Mouse (Mus musculus) lung, adult 18-20 months (tissue): ENCODE data around the gene Spaca4.

Experiments
- DNase-seq, 2 experiments: peaks; one replicate each; pipeline ENCODE4 v3.0.0; 2022; ENCODE audit warnings: mixed read lengths in 2 of 2

The Spaca4 gene

DNA sequence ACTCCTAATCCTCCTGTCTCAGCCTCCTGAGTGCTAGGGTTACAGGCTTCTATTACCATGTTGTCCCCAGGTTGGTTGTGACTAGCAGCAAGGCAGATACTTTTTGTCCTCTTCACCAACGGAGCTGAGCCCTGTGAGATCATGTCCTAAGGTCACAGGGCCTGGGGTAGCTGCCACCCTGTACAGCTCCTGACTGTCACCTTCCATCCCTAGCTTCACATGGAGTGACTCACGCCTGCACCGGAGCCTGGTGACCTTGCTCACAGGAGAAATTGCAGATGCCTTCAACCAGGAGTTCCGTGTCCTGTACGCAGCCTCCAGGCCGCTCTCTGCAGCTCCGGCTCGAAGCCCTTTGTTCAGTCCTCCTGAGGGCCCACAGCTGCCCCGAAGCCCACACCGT lies 806 bp upstream of the Spaca4 start:
- no peak for DNase-seq

- DNase-seq = no peak
These were observed 462 bp downstream of the Spaca4 start for GRCm38 (mm10) chr7:45725151-45725550.

- DNase-seq = no peak
These were observed 1.8 kb downstream of the Spaca4 start for GRCm38 (mm10) chr7:45723781-45724180.

DNA sequence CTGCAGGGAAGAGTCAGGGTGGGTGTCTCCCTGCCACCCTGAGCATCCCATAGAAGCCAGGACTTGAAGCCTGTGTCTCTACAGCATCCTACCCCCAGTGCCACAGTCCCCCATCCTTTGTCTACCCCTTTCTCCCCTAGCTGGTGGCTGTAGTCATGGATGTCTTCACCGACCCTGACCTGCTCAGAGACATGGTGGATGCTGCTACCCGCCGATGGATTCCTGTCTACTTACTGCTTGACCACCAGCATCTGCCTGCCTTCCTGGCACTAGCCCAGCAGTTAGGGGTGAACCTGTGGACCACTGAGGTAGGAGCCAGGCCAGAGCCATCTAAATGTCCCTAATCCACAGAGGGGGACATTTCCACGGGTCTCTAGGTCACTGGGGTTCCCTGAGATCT lies 2.3 kb downstream of the Spaca4 start:
- no peak for DNase-seq

DNA sequence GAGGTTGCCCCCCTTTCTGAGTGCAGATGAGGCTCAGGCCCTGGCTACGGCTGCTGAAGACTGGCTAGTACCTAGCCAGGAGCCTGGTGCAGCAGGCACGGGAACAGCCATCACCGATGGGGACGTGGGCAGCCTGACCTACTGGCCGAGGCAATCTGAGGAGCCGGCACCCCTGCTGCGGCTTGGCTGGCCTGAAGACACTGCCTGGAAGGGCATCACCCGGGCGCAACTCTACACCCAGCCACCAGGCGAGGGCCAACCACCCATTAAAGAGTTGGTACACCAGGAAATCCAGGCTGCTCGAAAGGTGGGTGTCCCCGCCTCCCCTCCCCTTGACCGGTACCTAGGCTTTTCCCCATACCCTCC lies 3.3 kb downstream of the Spaca4 start:
- no peak for DNase-seq

- DNase-seq = no peak
These were observed 3.8 kb downstream of the Spaca4 start for GRCm38 (mm10) chr7:45721642-45722347.

GRCm38 (mm10) chr7:45721234-45721571 lies 4.4 kb downstream of the Spaca4 start:
- no peak for DNase-seq

DNA sequence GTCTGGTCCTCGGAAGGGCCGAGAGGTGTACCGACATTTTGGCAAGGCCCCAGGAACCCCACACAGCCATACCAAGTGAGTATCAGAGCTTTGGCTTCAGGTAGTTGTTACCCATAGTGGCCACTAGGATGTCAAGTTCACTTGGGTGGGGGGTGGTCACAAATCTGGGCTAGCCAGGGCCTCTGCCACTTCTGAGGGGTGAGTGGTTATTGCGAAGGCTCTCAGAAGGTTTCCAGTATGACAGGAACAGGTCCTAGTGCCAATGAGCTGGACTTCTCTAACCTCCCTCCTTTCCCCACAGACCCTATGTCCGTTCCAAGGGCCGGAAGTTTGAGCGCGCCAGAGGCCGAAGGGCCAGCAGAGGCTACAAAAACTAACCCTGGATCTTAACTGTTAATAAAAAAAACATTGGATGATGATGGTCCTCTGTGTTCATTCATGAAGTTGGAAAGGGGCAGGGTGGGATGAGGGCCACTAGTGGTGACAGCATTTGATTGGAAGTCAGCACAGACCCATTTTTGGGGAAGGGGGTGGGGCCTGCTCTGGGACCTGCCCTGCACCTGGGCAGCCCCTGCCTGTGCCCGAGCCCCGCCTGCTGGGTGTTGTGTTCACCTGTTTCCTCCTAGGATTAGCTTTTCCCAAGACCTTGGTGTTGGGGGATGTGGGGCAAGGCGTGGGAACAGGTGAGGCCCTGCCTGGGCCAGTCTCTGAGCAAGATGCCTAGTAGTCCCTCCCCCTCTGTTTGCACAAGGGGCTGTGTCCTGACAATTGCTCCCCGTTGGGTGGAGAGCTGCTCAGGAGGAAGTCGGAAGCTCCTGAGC lies 5.0 kb downstream of the Spaca4 start, which contains the start of gene Fam83e:
Fam83e (plus strand) TSS at position 800 of the 821 bp plus-strand sequence.
- DNase-seq = peak; percentile 54 to 79

DNA sequence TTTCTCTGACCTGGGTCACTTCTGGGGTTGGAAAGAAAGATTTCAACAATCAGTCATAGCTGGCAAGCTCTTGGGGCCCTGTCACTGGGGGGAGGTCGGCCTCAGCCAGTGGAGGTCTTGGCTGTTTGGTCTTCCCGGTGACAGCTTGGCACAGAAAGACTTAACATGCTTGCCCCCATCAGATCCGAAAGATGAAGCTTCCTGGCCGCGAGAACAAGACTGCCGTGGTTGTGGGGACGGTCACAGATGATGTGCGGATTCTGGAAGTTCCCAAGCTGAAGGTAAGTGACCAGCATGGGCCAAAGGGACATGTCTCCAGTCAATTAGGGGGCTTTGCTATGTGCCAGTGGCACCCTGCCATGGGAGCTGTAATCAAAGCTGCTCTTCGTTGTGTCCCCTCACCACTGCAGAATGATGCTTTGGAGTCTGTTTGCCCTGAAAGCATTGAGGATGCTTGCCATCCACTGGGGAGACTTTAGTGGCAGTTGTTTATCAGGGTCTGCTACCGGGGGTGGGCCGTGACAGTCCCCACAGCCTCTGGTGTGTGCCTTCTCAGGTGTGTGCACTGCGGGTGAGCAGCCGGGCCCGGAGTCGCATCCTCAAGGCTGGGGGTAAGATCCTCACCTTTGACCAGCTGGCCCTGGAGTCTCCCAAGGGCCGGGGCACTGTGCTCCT lies 5.7 kb downstream of the Spaca4 start:
- no peak for DNase-seq

GRCm38 (mm10) chr7:45719180-45719579 lies 6.4 kb downstream of the Spaca4 start:
- no peak for DNase-seq

DNA sequence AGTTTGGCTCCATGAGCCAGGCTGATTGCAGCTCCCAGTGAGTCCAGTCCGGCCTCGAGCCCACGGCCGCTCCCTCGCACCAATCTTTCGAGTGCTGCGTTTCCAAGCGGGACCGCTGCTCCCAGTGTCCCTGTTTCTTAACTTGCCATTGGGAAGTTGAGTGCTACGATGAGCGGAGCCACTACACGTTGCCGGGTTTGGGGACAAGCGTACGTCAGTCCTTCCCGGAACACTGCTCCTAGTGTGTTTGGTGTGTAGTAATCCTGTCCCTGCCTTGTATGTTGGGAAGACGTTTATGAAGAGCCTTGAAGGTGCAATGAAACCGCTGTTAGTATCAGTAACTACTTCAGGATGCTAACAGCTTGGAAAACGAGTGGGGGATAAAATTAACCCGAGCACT lies 7.3 kb downstream of the Spaca4 start:
- no peak for DNase-seq

- DNase-seq = peak; percentile 98
These were observed 7.7 kb downstream of the Spaca4 start, which contains the start of gene Sphk2 for GRCm38 (mm10) chr7:45717918-45718297. Sphk2 (minus strand) TSS chr7:45718002.

DNA sequence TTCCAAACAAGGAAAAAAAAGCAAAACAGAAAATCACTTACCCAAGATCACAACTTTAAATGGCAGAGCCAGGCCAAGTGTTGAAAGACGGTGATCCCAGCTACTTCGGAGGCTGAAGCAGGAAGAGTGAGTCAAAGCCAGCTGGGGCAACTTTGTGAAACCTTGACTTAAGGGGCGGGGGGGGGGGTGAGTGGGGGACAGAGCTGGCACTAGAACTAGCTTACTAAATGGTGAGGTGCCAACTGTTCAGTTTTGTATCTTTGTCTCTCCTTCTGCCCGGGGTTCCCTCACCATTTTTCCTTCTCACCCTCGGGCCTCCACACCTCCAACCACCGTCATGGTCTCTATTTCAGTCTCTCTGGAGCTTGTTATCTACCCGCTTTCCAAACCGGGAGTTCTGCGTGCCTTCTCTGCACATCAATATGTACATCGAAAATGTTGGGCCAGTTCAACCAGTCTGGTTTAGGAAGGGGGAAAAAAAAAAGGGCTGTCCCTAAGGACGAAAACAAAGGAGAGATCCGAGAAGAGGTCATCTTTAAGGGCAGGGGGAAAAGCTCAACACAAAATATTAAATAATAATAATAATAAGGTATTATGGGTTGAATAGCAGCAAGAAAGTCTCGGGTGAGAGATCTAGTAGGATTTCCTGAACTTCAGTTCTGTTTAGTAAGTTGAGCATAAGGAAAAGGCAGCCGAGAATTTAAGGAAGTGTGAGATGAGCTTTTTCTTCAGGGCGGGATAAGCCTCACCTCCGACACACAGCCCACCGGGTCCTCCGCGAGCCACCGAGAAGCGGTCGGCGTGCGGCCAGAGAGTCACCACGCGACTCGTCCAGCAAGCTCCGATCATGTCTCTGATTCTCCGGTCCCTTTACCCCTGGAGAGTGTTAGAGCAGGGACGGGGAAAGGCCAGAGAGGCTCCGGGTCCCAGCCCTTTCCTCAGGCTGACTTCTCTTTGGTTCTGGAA lies 8.4 kb downstream of the Spaca4 start:
- no peak for DNase-seq

DNA sequence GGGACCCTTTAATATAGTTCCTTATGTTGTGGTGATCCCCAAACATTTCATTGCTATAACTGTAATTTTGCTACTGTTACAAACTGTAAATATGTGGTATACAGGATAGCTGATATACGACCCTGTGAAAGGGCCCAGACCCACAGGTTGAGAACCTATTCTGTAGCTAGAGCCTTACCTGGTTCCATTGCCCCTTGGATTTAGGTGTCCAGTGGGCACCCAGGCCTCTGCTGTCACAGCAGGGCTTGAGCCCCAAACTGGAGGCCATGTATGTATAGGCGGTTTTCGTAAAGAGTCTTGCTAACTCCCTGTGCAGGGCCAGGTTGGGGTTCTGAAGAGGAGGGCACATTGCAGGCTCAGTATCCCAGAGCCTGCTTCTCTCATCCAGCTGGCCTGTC lies 9.2 kb downstream of the Spaca4 start:
- DNase-seq = no peak

- peak in 1 of 2 experiments; percentile 38 for DNase-seq
These were observed 9.7 kb downstream of the Spaca4 start for GRCm38 (mm10) chr7:45715741-45716459.

DNA sequence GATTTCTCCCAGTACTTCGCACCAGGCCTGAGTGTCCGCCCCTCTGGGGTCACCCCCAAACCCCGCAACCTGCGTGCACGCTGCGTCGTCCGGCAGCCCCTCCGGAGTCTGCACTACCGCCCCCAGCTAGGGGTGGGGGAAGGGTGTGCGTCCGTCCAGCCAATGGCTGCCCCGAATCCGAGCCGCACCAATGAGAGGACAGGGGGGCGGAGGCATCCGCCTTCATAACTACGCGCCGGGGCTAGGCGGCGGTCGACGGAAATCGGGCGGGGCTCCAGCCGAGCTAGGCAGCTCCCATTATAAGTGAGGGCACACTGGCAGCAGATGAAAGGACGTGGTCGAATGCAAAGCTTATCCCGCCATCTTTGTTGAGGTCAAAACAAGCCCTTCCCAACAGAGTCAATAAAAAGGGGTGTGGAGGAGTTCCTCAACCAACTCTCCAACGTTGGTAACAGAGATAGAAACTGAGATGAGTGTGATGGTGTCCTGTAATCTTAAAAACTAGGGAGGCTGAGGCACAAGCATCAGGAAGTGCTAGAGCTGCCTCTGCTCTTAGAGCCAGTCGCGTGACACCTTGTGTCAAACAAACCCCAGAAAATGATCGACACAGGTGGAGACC lies 10.4 kb downstream of the Spaca4 start, which contains the start of gene Rpl18:
Rpl18 (plus strand) TSS at position 368 of the 619 bp plus-strand sequence.
- peak; percentile 99 for DNase-seq

DNA sequence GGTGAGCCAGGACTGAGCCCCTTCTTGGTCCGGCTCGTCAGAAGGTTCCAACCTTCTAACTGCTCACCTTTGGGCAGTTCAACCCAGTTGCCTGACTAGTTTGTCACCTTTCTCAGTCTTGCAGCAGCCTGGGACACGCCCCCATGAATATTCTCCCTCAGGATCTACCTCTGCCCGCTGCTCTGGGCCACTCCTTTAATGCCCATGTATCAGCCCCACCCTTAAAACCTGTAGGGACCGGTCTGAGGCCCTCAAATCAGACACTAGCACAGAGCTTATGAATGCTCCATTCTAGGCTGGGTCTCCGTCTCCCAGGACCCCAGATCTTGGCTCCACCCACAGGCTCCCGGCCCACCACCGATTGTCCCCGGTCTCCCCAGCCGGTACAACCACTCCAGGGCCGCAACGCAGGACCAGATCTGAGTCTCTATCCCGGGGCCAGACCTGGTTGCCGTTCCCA lies 11.0 kb downstream of the Spaca4 start:
- peak; percentile 57 to 72 for DNase-seq

DNA sequence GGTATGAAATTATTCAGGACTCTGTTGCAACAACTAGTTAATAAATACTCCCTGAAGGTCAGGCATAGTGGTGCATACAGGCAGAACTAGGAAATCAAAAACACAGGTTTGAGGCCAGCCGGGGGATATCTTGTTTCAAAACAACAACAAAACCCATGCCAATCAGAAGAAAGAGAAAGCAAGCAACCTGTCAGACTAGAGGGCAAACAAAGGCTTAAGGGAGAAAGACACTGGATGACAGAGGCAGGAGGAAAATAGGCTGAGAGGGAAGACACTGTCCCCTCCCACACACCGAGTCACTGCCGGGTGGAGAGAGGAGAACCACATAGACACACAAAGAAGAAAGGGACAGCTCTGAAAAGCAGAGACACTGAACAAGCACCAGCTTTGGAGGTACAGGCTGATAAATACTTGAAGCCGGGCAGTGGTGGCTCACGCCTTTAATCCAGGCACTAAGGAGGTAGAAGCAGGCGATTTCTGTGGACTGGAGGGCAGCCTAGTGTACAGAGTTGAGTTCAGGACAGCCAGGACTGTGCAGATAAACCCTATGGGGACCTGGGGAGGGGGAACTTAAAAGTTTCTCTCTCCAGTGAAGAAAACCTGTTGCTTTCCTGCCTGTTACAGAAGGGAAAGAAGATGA lies 11.6 kb downstream of the Spaca4 start:
- no peak for DNase-seq

DNA sequence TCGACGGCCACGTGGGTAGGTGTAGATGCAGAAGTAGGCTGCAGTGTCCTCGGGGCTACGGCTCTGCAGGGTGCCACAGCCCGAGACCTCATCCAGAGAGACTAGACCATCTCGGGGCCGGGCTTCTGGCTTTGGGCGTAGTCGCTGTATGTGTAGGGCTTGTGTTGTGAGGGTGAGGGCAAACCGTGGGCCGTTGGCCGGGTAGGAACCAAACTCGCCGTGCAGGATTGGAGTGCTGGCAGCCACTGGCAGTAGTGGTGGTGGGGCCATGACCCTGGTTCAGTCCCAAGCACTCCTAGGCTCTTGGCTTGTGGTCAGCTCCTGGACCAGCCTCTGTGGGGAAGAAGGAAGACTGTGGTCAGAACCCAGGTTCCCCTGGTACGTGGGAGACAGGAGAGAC lies 12.2 kb downstream of the Spaca4 start:
- DNase-seq = no peak

GRCm38 (mm10) chr7:45712022-45712757 lies 13.4 kb downstream of the Spaca4 start:
- DNase-seq = peak; percentile 87 to 91
